Mouse (Mus musculus) testis, adult 2 months (tissue): ENCODE measurements around the gene Ltk.

Source experiments
- CTCF ChIP-seq: fragments of 200-500 bp; IDR thresholded peaks from 2 replicates; pipeline ENCODE4 v1.5.1; 2012; ENCODE audit warnings: low read depth, mild to moderate bottlenecking, inconsistent platforms, low read length, moderate library complexity; ENCODE audit not compliant: control insufficient read depth, insufficient read depth, insufficient replicate concordance
- POLR2A ChIP-seq: fragments of 200-500 bp; IDR thresholded peaks from 2 replicates; pipeline ENCODE4 v1.6.1; 2012; ENCODE audit warnings: low read depth, mild to moderate bottlenecking, inconsistent platforms, low read length, moderate library complexity; ENCODE audit not compliant: control insufficient read depth

- no peak for TF ChIP-seq CTCF
- TF ChIP-seq POLR2A: peak; percentile 85
Measured at GRCm38 (mm10) chr2:119787206-119787883, 27.1 kb upstream of the Ltk start, which contains the start of gene Rpap1.
